Mouse (Mus musculus) C2C12 (cell line): ENCODE measurements around the gene Grm4. TPM values are rescaled to one million over a fixed set of nuclear protein-coding genes. Genes with fewer than 3 reads are reported as not detected.

Experiments
- H3K27me3 ChIP-seq: one replicate; pipeline ENCODE4 v1.6.1; 2011; ENCODE audit not compliant: control insufficient read depth, insufficient read depth, insufficient read length
- H3K36me3 ChIP-seq: one replicate; pipeline ENCODE4 v1.6.1; 2011; ENCODE audit not compliant: control insufficient read depth, insufficient read depth
- H3K4me3 ChIP-seq: one replicate; pipeline ENCODE4 v1.5.1; 2011; ENCODE audit warnings: mild to moderate bottlenecking, control low read depth; ENCODE audit not compliant: poor library complexity, insufficient read depth, severe bottlenecking
- H3K79me2 ChIP-seq: one replicate; pipeline ENCODE4 v1.6.1; 2011; ENCODE audit not compliant: control insufficient read depth, insufficient read depth
- H3K79me3 ChIP-seq: one replicate; pipeline ENCODE4 v1.6.1; 2011; ENCODE audit warnings: low read depth, control low read depth
- H3ac ChIP-seq: one replicate; pipeline ENCODE3; 2011; ENCODE audit warnings: low read depth; ENCODE audit not compliant: control insufficient read depth, insufficient read length
- CEBPB ChIP-seq: IDR thresholded peaks from one replicate; pipeline ENCODE4 v1.6.1; 2011; ENCODE audit warnings: low read depth, mild to moderate bottlenecking, control low read depth, moderate library complexity
- CTCF ChIP-seq: IDR thresholded peaks from one replicate; pipeline ENCODE4 v1.5.1; 2011; ENCODE audit not compliant: control insufficient read depth, insufficient read depth, insufficient read length
- FOSL1 ChIP-seq: IDR thresholded peaks from one replicate; pipeline ENCODE4 v1.8.0; 2011; ENCODE audit warnings: mild to moderate bottlenecking, low read length; ENCODE audit not compliant: poor library complexity, insufficient read depth, severe bottlenecking
- MAX ChIP-seq: IDR thresholded peaks from one replicate; pipeline ENCODE4 v1.6.1; 2011; ENCODE audit warnings: mild to moderate bottlenecking, control low read depth
- MYOD1 ChIP-seq: IDR thresholded peaks from one replicate; pipeline ENCODE4 v1.6.1; 2011; ENCODE audit warnings: low read depth; ENCODE audit not compliant: control insufficient read depth, insufficient read length
- MYOG ChIP-seq: IDR thresholded peaks from one replicate; pipeline ENCODE4 v1.6.1; 2011; ENCODE audit not compliant: control insufficient read depth, insufficient read length; ENCODE audit errors: extremely low read depth
- USF1 ChIP-seq: IDR thresholded peaks from one replicate; pipeline ENCODE4 v1.6.1; 2011; ENCODE audit warnings: low read depth, mild to moderate bottlenecking, control low read depth, moderate library complexity
- polyA plus RNA-seq: library from polyadenylated mRNA; unstranded; fragments of >200 nt; fragmentation: generic; extraction: Trizol; gene quantifications from one replicate; pipeline ENCODE4 v1.2.1, GENCODE M21; 2012; ENCODE audit warnings: missing spikeins

Gene Grm4
- polyA plus RNA-seq, 1 experiment = not detected

DNA sequence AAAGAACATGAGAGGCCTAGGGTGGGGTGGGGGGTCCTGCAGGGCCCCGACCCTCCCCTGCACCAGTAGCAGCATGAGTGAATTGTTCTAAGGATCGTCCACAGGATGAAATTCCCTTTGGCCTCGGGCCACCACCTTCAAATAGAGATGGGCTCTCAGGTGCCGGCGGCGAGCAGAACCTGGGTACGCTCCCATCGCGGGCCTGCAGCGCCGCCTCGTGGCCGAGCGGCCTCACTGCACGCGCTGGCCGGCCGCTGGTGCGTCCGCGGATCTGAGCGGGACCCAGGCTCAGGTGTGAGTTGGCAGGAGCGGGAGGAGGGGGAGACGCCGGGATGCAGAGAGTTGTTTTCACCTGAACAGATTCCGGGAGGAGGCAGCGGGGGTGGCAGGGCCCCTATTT is 646 bp downstream of the Grm4 start:
- TF ChIP-seq USF1 (no peak), MAX (peak; percentile 52), CTCF (peak; percentile 99)
- Histone ChIP-seq H3K79me3 (no peaks in the 10 kb centered on the region), H3K27me3 (peaks cover 48% of the 10 kb centered on the region), H3K79me2 (no peaks in the 10 kb centered on the region), H3ac (no peak overlapping the region), H3K36me3 (no peaks in the 10 kb centered on the region), H3K4me3 (no peak overlapping the region)

DNA sequence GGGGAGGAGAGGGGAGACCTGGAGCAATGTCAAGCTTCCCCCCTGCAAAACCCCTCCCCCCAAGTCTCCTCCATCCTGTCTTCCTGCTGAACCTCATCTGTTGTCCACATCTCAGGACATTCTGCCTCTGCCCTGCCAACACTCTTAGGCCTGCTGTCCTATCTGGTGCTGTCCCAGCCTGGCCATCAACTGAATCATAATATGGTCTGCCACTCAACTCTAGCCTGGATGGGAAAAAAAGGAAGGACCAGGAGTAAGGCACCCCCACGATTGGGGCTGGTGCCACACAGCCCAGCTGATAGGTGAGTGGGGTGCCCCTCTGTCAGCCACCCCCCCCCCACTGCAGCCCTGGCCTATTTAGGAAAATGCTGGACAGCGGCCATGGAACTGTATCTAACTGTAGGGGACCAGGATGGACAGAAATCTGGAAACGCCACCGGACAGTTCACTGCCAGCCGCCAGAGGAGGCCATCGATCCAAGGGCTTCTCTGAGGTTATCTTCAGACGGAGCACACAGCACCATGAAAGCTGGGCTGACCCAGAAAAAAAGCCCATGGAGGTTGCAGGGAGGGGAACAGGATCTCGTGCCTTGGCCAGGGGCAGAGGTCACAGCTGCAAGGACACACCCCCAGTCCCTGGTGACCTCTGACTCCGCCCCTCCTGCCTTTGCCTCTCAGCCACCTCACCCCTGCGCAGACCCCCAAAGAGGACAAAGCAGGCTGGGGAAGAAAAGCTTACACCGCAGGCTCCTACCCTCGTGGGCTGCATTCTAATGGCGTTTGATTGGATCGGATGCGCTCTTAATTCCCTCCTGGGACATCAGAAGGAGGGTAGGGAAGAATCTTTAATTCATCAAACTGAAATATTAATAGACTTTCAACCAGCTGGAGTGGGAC is 2.3 kb downstream of the Grm4 start:
- Histone ChIP-seq H3K27me3 (peaks cover 64% of the 10 kb centered on the region), H3K79me2 (no peaks in the 10 kb centered on the region), H3ac (no peak overlapping the region), H3K79me3 (no peaks in the 10 kb centered on the region), H3K36me3 (no peaks in the 10 kb centered on the region), H3K4me3 (no peak overlapping the region)
- TF ChIP-seq CEBPB (no peak), USF1 (no peak), FOSL1 (no peak), MAX (no peak), CTCF (no peak), MYOG (no peak), MYOD1 (no peak)

DNA sequence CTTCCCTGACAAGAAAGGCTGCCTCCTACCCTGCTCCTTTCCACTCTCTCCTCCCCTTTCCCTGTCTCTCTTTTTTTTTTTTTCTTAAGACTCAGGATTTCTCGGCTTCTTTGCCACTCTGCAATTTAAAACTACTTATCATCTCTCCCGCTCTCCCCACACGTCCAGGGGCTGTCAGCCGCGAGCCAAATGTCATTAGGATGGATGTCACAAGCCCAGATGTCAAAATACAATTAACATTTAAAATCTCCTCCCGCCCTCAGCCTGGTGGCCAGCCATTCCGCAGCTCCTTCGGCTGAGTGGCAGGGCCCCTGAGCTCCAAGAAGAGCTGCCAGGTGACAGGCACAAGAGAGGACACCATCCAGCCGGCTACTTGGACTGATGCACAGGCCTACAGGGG is 2.9 kb downstream of the Grm4 start:
- Histone ChIP-seq H3K4me3 (no peak overlapping the region), H3ac (no peak overlapping the region), H3K79me2 (no peaks in the 10 kb centered on the region), H3K27me3 (peaks cover 69% of the 10 kb centered on the region), H3K79me3 (no peaks in the 10 kb centered on the region), H3K36me3 (no peaks in the 10 kb centered on the region)
- no peak for TF ChIP-seq CTCF
- no peak for TF ChIP-seq MAX
- no peak for TF ChIP-seq MYOD1
- TF ChIP-seq CEBPB = no peak
- no peak for TF ChIP-seq MYOG
- TF ChIP-seq FOSL1 = no peak
- TF ChIP-seq USF1 = no peak

DNA sequence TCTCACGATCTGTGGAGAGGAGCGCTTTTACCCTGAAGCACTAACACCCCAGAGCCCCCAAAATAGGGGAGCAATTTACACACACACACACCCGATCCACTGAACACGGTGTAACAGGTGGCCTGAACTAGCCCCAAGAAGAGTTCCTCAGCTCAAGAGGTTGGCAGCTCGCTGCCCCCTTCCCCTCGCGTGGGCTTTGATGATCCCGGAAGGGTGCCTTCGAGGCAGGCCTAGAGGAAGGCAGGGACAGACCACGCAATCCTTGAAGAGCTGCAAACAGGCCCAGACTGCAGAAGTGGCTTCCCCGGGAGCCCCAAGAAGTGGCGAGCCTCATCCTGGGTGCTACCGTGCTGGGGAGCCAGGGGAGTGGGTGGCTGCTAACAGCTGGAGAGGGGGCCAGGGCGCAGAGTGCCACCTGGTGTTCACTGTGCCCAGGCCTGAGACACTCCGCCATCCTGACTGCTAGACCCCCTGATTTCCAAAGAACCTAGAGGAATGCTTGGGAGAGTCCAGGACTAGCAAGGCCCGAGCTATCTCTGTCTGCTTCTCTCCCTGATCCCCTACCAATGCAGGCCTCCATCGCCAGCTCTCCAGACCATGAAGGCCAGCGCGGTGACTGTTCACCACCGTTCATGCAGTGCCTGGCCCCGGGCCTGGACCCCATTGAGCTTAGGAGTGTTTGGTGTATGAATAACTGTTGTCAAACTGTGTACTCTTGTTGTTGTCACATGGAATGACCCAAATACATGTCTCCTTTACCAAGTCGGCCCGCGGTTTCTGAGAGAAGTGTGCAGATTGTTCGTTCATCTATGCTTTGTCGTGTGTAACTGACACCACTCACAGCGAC is 7.1 kb downstream of the Grm4 start:
- Histone ChIP-seq H3K4me3 (no peak overlapping the region), H3K27me3 (peaks cover 98% of the 10 kb centered on the region)

DNA sequence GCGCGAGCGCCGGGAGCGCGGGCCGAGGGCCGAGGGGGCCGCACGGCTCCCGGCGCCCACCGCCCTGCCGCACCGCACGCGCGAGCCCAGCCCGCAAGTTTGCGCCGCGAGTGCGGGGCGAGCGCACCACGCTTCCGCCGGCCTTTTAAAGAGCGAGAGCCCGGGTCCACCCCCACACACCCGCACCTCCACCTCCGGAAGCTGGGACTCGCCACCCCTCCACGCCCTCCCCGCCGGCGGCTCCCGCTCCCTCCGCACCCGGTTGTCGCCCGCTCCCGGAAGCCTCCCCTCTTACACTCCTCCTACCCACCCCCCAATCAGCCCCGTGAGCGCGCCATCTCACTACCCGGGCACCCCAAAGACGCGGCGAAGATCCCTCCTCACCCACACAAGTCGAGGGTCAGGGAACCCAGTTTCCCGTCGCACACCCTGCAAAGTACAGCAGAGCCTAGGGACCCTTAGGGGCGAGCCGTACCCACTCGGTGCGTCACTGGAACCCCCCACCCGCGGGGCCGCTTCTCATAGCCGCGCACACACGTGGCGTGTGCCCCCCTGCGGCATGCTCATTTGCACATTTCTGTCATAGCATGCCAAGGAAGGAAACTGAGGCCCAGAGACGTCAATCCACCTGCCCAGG is 7.8 kb downstream of the Grm4 start:
- no peak overlapping the region for H3K4me3 ChIP-seq
- no peaks in the 10 kb centered on the region for H3K79me3 ChIP-seq
- H3K27me3 ChIP-seq = peaks cover 98% of the 10 kb centered on the region
- TF ChIP-seq USF1 (no peak), CEBPB (no peak), CTCF (no peak), MYOG (no peak), MYOD1 (no peak), FOSL1 (no peak), MAX (no peak)
- no peak overlapping the region for H3ac ChIP-seq
- no peaks in the 10 kb centered on the region for H3K79me2 ChIP-seq
- no peaks in the 10 kb centered on the region for H3K36me3 ChIP-seq

More for the DNA sequence above, 7.1 kb downstream of the Grm4 start:
- H3K36me3 ChIP-seq = no peaks in the 10 kb centered on the region
- H3K79me2 ChIP-seq = no peaks in the 10 kb centered on the region
- TF ChIP-seq MYOG (no peak), FOSL1 (no peak), CTCF (peak; percentile 22), MAX (no peak), CEBPB (no peak)
- no peak overlapping the region for H3ac ChIP-seq
- no peaks in the 10 kb centered on the region for H3K79me3 ChIP-seq
